Mouse (Mus musculus) right cerebral cortex, postnatal 4 days (tissue): ENCODE data around the gene Micall1.

Experiments
- DNase-seq: peaks from one replicate; pipeline ENCODE4 v3.0.0-alpha.2; 2022

Gene Micall1

GRCm38 (mm10) chr15:79108421-79109320, at the start of gene Micall1:
Gene Micall1 (plus strand): TSS chr15:79108898.
- peak; percentile 64 for DNase-seq

GRCm38 (mm10) chr15:79060887-79061565, 47.7 kb upstream of the Micall1 start:
- no peak for DNase-seq

GRCm38 (mm10) chr15:79062376-79063159, 46.1 kb upstream of the Micall1 start, which contains the start of gene Ankrd54:
Gene Ankrd54 (minus strand): TSS chr15:79062893.
- peak; percentile 93 for DNase-seq

GRCm38 (mm10) chr15:79063160-79063740, 45.4 kb upstream of the Micall1 start:
- no peak for DNase-seq

DNA sequence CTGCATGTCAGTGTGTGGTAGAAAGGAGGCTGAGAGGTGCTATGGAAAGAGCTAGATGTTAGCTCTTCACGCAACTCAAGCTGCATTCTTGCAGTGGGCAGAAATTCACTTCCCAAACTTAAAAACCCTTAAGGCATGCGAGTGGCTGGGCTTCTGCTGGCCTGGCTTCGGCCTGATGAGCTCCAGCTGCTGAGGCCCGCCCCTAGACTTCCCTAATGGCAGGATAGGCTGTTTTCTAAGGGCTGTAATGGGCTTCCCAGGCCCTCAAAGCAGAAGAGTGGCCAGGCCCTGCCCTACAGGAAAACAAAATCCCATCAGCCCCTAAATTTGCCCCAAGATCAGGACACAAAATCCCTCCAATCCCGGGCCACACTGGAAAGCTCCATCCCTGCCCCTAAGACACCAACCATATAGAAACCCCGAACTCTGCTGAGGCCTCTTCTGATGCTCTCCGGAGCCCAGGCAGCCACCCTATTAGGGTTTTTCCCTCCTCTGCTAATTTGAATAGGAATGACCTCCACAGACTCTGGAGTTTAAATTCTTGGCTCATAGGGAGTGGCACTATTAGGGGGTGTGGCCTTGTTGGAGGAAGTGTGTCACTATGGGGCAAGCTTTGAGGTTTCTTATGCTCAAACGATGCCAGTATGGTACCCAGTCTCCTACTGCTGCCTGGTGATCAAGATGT, 43.5 kb upstream of the Micall1 start:
- no peak for DNase-seq

DNA sequence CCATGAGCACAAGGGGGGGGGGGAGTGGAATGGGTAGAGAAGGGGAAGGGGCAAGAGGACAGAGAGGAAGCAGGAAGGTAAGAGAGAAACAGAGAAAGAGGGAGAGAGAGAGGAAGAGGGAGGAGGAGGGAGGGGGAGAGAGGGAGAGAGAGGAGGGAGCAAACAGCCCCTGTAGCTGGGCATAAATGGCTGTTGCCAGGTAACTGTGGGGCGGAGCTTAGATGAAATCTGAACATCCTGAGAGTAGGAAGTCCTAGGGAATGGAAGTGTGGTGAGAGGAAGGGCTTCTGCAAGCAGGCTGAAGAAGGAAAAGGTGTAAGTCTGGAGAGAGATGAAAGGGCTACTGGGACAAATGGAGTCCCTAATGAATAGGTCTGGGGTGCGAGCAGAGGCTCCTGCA, 42.4 kb upstream of the Micall1 start:
- DNase-seq: no peak

DNA sequence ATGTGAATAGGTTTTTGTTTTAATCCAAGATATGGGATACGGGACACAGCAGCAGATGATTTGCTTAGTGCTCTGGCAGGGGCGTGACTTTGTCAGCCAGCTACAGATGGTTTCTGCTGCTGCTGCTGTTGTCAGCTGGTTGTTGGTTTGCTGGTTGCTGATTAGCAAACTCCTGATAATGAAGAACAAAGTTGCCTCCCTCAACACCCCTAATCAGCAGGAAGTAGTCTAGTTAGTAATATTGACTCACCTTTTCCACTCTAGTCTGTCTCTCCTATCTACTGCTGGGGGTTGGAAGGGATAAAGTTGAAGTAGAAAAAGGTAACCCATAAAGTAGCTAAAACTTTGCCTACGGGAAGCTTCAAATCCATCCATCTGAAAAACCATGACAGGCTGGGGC, 41.1 kb upstream of the Micall1 start:
- no peak for DNase-seq

DNA sequence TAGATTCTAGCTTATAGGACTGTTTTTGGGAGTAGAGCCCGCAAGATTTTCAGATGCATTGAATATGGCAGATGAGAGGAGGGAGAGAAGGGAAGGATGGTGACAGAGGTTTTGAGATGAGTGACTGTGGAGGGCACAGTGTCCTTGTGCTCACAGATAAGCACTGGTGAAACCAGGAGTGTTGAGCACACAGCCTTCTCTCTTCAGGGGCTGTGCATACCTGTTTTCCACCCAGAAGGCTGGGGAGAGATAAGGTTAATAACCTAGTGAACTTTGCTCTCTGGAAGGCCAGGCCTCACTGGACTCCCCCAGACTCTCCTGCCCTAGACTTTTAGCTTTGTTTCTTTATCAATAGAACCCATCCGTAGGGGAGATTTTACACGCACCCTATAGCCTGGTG, 40.3 kb upstream of the Micall1 start:
- DNase-seq: no peak

DNA sequence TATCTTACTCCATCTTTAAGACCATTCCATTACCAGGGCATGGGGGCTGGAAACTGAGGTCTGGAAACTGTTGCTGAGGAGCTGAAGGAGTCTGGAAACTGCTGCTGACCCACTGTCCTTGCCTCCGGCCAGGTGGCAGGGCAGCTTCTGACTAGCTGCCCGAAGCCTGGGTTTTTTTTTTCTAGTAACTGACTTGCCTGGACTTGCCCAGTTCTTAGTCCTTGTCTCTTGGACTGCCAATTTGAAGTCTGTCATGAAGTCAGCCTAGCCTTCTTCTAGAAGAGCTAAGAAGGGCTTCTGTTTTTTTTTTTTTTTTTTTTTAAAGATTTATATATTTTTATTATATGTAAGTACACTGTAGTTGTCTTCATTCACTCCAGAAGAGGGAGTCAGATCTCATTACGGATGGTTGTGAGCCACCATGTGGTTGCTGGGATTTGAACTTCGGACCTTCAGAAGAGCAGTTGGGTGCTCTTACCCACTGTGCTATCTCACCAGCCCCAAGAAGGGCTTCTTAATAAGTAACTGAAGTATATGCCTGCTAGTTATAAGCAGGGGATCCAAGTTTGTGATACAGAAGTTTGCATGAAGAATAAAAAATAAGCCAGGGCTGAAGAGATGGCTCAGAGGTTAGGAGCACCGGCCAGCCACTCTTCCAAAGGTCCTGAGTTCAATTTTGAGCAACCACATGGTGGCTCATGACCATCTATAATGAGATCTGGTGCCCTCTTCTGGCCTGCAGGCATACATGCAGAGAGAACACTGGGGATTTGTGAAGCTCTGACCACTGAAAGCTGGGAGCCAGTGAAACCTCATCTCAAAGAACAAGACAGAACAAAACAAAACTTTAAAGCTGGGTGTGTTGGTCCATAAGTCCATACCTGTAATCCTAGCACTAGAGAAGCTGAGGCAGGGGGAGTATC, 37.3 kb upstream of the Micall1 start:
- DNase-seq: no peak

GRCm38 (mm10) chr15:79073752-79074151, 34.9 kb upstream of the Micall1 start:
- no peak for DNase-seq

DNA sequence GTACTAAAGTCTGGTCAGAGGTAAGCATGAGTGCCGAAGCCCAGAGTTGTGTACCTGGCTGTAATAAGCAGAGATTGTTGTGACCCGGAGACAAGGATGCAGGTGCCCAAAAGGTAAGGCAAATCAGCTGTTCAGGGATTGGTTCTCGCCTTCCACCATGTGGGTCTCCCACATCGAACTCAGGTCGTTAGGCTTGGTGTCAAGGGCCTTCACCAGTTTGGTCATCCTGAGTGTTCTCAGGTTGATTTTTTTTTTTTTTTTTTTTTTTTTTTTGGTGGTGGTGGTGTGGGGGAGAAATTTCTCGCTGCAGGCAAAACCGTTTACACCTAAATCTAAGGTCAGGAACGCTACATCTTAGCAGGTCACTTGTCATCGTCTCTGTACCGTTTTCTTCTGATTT, 34.3 kb upstream of the Micall1 start:
- no peak for DNase-seq

GRCm38 (mm10) chr15:79074913-79075532, 33.7 kb upstream of the Micall1 start, which contains the start of gene Eif3l:
Gene Eif3l (plus strand): TSS chr15:79075179.
- DNase-seq: peak; percentile 84

GRCm38 (mm10) chr15:79075658-79076365, 32.9 kb upstream of the Micall1 start:
- no peak for DNase-seq

GRCm38 (mm10) chr15:79079567-79079966, 29.1 kb upstream of the Micall1 start:
- DNase-seq: no peak

GRCm38 (mm10) chr15:79092284-79092683, 16.4 kb upstream of the Micall1 start:
- no peak for DNase-seq

DNA sequence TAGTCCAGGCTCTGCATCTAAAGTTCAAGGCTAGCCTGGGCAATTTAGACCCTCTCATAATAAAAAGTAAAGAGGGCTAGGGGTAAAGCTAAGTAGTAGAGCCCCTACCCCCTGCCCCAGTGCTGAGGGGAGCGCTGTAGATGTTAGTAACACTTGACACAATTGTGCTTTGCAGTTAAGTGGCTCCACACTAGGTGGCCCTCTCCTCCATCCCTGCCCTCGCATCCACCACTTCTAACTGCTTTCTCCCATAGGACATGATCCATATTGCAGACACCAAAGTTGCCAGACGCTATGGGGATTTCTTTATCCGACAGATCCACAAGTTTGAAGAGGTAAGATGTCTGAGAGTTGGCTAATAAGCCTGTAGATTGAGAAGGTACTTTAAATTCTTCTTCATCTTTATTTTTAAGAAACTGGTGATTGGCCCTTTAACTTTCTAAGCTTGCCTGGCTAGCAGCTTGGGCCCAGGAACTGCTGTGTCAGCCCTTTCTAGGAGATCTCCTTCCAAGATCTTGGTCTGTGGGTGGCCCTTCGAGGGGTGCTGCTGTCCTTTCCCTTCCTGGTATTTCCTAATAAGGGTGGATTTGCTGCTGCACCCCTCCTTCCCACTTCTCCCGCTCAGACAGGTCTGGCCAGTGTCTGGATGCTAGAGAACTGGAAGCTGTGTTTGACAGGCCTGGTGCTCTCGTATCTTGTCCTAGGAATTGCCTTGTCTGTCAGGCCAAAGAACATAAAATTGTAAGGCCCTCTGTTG, 15.4 kb upstream of the Micall1 start:
- no peak for DNase-seq

DNA sequence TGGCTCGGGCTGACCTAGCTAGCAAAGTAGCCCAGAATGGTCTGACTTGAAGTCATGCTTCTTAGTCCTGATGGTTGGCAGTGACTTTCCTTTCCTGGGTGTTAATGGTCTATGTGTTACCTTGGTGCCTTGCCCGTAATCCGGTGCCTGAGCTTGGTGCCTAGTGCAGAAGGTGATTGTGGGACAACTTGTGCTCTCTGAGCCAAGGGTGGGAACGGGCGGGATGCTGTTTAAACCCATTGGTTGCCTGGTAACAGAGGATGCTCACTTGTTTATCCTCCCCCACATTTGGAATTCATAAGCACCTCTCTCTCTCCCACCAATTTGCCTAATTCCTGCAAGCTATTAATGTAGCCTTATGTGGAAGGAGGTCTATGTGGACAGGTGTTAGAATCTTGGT, 13.2 kb upstream of the Micall1 start:
- DNase-seq: no peak

- DNase-seq: no peak
These were observed 12.1 kb upstream of the Micall1 start for GRCm38 (mm10) chr15:79096556-79096955.

DNA sequence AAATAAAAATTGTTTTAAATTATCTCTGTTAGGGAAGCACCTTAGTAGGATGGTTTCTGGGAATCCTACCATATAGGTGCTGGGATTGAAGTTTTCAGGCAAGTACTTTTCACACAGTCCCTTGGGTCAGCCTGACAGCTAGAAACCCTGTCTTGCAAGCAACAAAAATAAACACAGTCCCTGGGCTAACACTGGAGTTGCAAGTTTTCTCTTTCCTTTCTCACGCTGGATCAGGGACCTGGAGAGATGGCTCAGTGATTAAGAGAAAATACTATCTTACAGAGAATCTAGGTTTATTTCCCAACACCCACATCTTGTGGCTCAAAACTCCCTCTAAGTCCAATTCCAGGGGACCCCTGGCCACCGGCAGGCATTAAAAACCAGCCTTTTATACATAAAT, 11.6 kb upstream of the Micall1 start:
- no peak for DNase-seq
